Mouse (Mus musculus): Measurements from ENCODE around the gene Pcsk5.

The Pcsk5 gene

GRCm38 (mm10) chr19:17837471-17837859 is at the start of gene Pcsk5:
Gene Pcsk5 (minus strand): TSS chr19:17837632.
- DNase-seq: peak; percentile 93

GRCm38 (mm10) chr19:17875804-17876203 is 38.4 kb upstream of the Pcsk5 start:
- DNase-seq: no peak

GRCm38 (mm10) chr19:17874388-17874787 is 37.0 kb upstream of the Pcsk5 start:
- DNase-seq: no peak

GRCm38 (mm10) chr19:17873755-17874154 is 36.3 kb upstream of the Pcsk5 start:
- DNase-seq: no peak

- no peak for DNase-seq
Measured at GRCm38 (mm10) chr19:17866317-17866891, 29.0 kb upstream of the Pcsk5 start.

- peak; percentile 46 for DNase-seq
Measured at GRCm38 (mm10) chr19:17860351-17861014, 23.1 kb upstream of the Pcsk5 start.

GRCm38 (mm10) chr19:17856741-17857140 is 19.3 kb upstream of the Pcsk5 start:
- peak; percentile 38 for DNase-seq

- no peak for DNase-seq
Measured at GRCm38 (mm10) chr19:17848417-17848816, 11.0 kb upstream of the Pcsk5 start.

- DNase-seq: no peak
Measured at GRCm38 (mm10) chr19:17845967-17846366, 8.5 kb upstream of the Pcsk5 start.

GRCm38 (mm10) chr19:17841586-17841985 is 4.2 kb upstream of the Pcsk5 start:
- no peak for DNase-seq

- DNase-seq: no peak
Measured at GRCm38 (mm10) chr19:17839856-17840255, 2.4 kb upstream of the Pcsk5 start.

GRCm38 (mm10) chr19:17836566-17837470 is 614 bp downstream of the Pcsk5 start:
- no peak for DNase-seq

GRCm38 (mm10) chr19:17835681-17836565 is 1.5 kb downstream of the Pcsk5 start:
- DNase-seq: peak; percentile 72

- no peak for DNase-seq
Measured at GRCm38 (mm10) chr19:17834894-17835293, 2.5 kb downstream of the Pcsk5 start.

- DNase-seq: no peak
Measured at GRCm38 (mm10) chr19:17831376-17831775, 6.1 kb downstream of the Pcsk5 start.

GRCm38 (mm10) chr19:17828414-17828813 is 9.0 kb downstream of the Pcsk5 start:
- DNase-seq: no peak

- DNase-seq: no peak
Measured at GRCm38 (mm10) chr19:17826694-17827093, 10.7 kb downstream of the Pcsk5 start.

- no peak for DNase-seq
Measured at GRCm38 (mm10) chr19:17820046-17820445, 17.4 kb downstream of the Pcsk5 start.

GRCm38 (mm10) chr19:17819081-17819480 is 18.4 kb downstream of the Pcsk5 start:
- DNase-seq: no peak

- DNase-seq: no peak
Measured at GRCm38 (mm10) chr19:17815062-17815461, 22.4 kb downstream of the Pcsk5 start.

- DNase-seq: no peak
Measured at GRCm38 (mm10) chr19:17813449-17813990, 23.9 kb downstream of the Pcsk5 start.

- peak; percentile 79 for DNase-seq
Measured at GRCm38 (mm10) chr19:17812661-17813060, 24.8 kb downstream of the Pcsk5 start.

Measured in retina, postnatal 1 day (tissue).